Mouse (Mus musculus): ENCODE measurements around the gene Bach2. TPM values are rescaled to one million over a fixed set of nuclear protein-coding genes. Genes with fewer than 3 reads are reported as not detected.

The Bach2 gene
- polyA plus RNA-seq, 1 experiment, result 57.6 TPM

DNA sequence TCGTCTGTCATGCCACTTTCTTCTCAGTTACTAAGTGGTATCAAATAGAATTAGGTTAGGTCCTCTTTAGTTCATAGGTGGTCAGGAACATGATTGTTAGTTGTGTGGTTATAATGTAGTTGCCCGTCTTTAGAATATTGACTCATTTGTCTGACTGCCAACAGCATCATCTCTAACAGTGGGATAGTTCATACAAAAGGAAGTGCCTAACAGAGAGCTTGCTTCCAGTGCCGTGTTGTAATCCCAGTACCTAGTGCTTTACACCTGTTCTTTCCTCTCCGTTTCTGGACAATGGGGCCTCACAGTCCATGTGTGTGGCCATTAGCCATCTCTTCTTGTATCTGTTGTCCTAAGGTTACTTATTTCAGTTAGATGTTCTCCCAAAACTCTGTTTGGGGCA, 86.4 kb downstream of the Bach2 start:
- Histone ChIP-seq H3K4me1 (ENCODE audit: control insufficient read depth, insufficient read depth, low read length) (peaks cover 1% of the 10 kb centered on the region; the same call in 1 of the 2 replicates), H3K4me3 (replicated peaks; ENCODE audit: control insufficient read depth, low read depth, low read length) (no peak overlapping the region), H3K27ac (ENCODE audit: control insufficient read depth, insufficient read depth, low read depth, low read length, poor library complexity) (no peak overlapping the region)
- TF ChIP-seq POLR2A (IDR thresholded peaks at IDR 0.05; ENCODE audit: borderline replicate concordance, control insufficient read depth, low read depth, low read length) (no peak), CTCF (IDR thresholded peaks at IDR 0.05; ENCODE audit: control insufficient read depth, insufficient read depth, low read length) (no peak)
- 72% methylated on average over 4 of the region's 4 CpGs for WGBS

DNA sequence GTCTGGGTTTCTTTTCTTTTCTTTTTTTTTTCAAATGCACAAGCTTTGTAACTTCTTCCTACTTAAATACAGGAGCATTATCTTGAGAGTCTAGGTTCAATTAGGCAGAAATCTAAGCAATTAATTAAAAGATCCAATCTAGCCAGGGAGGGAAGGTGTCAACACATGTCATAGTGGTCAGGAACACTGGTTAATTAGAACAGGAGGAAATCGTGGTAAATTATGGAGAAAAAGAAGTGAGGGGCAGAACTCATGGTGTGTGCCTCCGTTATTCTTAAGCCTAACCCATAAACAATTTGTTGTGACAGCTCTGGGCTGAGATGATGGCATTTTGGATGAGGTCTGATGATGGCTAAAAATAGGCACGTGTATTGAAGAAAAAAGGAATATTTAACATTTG, 87.0 kb downstream of the Bach2 start:
- Histone ChIP-seq H3K27ac (ENCODE audit: control insufficient read depth, insufficient read depth, low read depth, low read length, poor library complexity) (no peak overlapping the region), H3K4me3 (replicated peaks; ENCODE audit: control insufficient read depth, low read depth, low read length) (no peak overlapping the region), H3K4me1 (ENCODE audit: control insufficient read depth, insufficient read depth, low read length) (peaks cover 1% of the 10 kb centered on the region; the same call in 1 of the 2 replicates)
- TF ChIP-seq POLR2A (IDR thresholded peaks at IDR 0.05; ENCODE audit: borderline replicate concordance, control insufficient read depth, low read depth, low read length) (no peak), CTCF (IDR thresholded peaks at IDR 0.05; ENCODE audit: control insufficient read depth, insufficient read depth, low read length) (no peak)
- 42% methylated on average over 3 of the region's 3 CpGs for WGBS

DNA sequence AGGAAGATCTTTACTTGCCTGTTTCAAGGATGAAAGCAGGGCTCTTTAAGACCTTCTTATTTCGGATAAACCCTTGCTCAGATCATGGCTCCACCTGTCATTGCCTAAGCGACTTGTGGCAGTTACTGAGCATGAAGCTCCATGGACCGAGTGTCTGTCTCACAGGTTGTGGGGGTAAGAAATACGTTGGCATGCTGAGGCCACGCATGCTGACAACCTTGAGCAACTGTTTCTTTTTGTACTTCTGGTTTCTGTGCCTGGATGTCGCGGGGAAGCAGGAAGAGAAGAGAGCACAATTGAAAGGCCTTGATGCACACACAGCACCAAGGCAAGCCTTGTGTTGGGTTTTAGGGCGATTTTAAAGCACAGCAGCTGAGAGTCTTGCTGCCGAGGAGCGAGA, 87.7 kb downstream of the Bach2 start:
- TF ChIP-seq CTCF (IDR thresholded peaks at IDR 0.05; ENCODE audit: control insufficient read depth, insufficient read depth, low read length) (no peak), POLR2A (IDR thresholded peaks at IDR 0.05; ENCODE audit: borderline replicate concordance, control insufficient read depth, low read depth, low read length) (no peak)
- Histone ChIP-seq H3K27ac (ENCODE audit: control insufficient read depth, insufficient read depth, low read depth, low read length, poor library complexity) (no peak overlapping the region), H3K4me1 (ENCODE audit: control insufficient read depth, insufficient read depth, low read length) (peaks cover 1% of the 10 kb centered on the region; the same call in 1 of the 2 replicates), H3K4me3 (replicated peaks; ENCODE audit: control insufficient read depth, low read depth, low read length) (no peak overlapping the region)
- WGBS, result 52% methylated on average over 10 of the region's 10 CpGs

DNA sequence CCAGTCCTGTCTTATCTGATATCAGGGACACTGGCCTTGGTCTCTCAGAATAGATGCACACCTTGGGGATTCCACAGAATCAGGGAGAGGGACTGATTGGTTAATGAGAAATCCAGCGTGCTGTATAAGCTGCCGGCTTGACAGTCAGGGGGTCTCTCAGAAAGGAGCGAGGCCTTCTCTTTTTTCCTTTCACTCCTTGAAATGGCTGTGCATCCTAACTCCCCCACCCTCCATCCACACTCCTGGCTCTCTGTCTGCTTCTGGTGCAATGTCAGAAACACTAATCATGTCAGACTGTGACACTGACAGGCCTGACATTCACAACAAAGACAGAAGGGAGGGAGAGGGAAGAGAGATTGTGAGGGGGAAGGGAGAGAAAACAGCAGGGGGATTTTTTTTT, 88.3 kb downstream of the Bach2 start:
- TF ChIP-seq POLR2A (IDR thresholded peaks at IDR 0.05; ENCODE audit: borderline replicate concordance, control insufficient read depth, low read depth, low read length), result no peak
- TF ChIP-seq CTCF (IDR thresholded peaks at IDR 0.05; ENCODE audit: control insufficient read depth, insufficient read depth, low read length), result no peak
- WGBS, result 91% methylated on average over 3 of the region's 3 CpGs
- H3K4me3 ChIP-seq (replicated peaks; ENCODE audit: control insufficient read depth, low read depth, low read length), result no peak overlapping the region

DNA sequence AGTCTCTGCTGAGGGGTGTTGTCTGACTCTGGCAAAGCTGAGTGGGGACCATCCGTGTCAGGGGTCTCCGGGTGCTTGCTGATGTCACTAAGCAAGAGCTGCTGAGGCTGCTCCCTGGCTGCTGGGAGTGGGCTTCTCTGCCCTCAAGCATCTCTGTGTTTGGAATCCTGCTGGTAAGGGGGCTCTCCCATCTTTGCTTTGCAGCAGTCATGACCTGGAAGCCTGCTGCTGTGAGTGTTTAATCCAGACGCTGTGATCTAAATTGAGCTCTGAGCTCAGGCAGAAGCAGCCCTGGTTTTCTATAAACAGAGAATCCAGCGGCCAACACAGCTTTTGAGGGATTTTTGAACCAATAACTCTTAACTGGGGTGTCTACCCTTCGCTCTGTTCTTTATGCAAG, 89.0 kb downstream of the Bach2 start:
- Histone ChIP-seq H3K27ac (ENCODE audit: control insufficient read depth, insufficient read depth, low read depth, low read length, poor library complexity) (no peak overlapping the region), H3K4me1 (ENCODE audit: control insufficient read depth, insufficient read depth, low read length) (peaks cover 1% of the 10 kb centered on the region; the same call in 1 of the 2 replicates), H3K4me3 (replicated peaks; ENCODE audit: control insufficient read depth, low read depth, low read length) (no peak overlapping the region)
- WGBS, result 71% methylated on average over 5 of the region's 5 CpGs
- TF ChIP-seq POLR2A (IDR thresholded peaks at IDR 0.05; ENCODE audit: borderline replicate concordance, control insufficient read depth, low read depth, low read length), result no peak
- TF ChIP-seq CTCF (IDR thresholded peaks at IDR 0.05; ENCODE audit: control insufficient read depth, insufficient read depth, low read length), result no peak

More for the DNA sequence above, 88.3 kb downstream of the Bach2 start:
- Histone ChIP-seq H3K27ac (ENCODE audit: control insufficient read depth, insufficient read depth, low read depth, low read length, poor library complexity) (no peak overlapping the region), H3K4me1 (ENCODE audit: control insufficient read depth, insufficient read depth, low read length) (peaks cover 1% of the 10 kb centered on the region; the same call in 1 of the 2 replicates)

DNA sequence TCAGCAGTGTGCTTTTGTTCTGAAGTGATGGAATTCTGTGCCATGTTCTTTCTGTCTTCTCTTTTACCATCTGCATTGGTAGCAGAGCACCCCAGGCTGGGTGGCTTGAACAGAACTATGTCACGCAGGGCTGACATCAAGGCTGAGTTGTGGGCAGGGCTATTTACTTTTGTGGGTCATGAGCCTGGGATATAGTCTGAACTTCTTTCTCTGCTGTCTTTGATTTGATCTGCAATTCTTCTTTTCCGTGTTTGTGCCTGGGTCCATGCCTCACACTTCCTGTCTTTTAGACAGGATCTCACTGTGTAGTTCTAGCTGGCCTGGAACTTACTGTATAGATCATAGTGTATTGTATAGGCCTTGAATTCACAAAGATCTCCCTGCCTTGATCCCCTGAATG, 90.0 kb downstream of the Bach2 start:
- no peak for TF ChIP-seq POLR2A (IDR thresholded peaks at IDR 0.05; ENCODE audit: borderline replicate concordance, control insufficient read depth, low read depth, low read length)
- TF ChIP-seq CTCF (IDR thresholded peaks at IDR 0.05; ENCODE audit: control insufficient read depth, insufficient read depth, low read length), result no peak
- Histone ChIP-seq H3K4me1 (ENCODE audit: control insufficient read depth, insufficient read depth, low read length) (peaks cover 1% of the 10 kb centered on the region; the same call in 1 of the 2 replicates), H3K27ac (ENCODE audit: control insufficient read depth, insufficient read depth, low read depth, low read length, poor library complexity) (no peak overlapping the region), H3K4me3 (replicated peaks; ENCODE audit: control insufficient read depth, low read depth, low read length) (no peak overlapping the region)
- WGBS, result 71% methylated on average over 2 of the region's 2 CpGs

DNA sequence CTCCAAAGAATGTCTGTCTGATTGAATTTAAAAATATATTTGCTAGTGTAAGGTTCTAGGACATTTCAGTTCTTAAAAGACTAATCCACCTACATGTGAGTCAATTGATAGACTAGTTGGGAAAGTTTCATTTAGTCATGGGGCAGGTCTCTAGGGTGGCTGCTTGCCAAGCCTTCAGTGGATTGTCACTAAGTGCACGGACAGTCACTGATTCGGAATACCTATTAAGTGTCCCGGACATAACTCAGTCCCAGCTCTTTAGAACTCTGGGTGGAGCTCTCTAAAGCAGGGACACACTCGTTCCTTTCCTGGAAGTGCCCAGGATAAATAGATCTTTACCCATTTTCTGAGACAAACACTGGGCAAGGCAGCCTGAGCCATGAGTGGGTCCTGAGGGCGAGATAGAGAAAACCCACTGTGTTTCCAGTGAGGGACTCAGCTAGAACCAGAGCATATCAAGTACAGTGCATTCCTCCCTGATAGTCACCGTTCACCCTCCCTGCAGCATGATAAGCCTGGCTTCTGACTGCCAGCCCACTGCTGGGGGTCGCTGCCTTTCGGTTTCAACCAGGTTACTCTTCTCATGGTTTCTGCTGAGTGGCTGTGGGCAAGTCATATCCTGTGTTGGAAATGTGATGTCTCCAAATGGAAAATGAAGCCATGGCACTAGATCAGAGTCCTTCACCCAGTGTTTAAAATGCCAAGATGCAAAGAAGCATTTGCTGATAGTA, 92.1 kb downstream of the Bach2 start:
- Histone ChIP-seq H3K4me1 (ENCODE audit: control insufficient read depth, insufficient read depth, low read length) (peaks cover 1% of the 10 kb centered on the region; the same call in 1 of the 2 replicates), H3K27ac (ENCODE audit: control insufficient read depth, insufficient read depth, low read depth, low read length, poor library complexity) (no peak overlapping the region), H3K4me3 (replicated peaks; ENCODE audit: control insufficient read depth, low read depth, low read length) (no peak overlapping the region)
- WGBS, result 64% methylated on average over 8 of the region's 8 CpGs
- TF ChIP-seq CTCF (IDR thresholded peaks at IDR 0.05; ENCODE audit: control insufficient read depth, insufficient read depth, low read length) (no peak), POLR2A (IDR thresholded peaks at IDR 0.05; ENCODE audit: borderline replicate concordance, control insufficient read depth, low read depth, low read length) (no peak)

DNA sequence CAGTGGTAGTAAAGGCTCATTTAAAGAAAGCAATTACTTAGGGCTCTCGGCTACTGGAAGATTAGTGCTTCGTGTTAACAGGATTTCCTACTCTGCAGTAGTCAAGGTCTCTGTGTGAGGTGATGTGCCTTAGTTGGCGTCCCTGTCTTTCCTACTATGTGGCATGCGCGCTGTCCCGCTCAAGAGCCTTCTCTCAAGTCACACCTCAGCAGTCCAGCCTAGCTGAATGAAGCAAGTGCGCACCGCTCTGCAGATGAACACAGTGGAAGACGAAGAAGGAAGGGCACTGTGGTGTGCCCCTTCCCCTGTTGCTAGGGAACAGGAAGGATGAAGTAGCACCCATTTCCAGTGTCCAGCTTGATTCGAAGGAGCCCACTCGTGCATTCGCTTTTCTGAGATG, 93.4 kb downstream of the Bach2 start:
- Histone ChIP-seq H3K4me3 (replicated peaks; ENCODE audit: control insufficient read depth, low read depth, low read length) (no peak overlapping the region), H3K4me1 (ENCODE audit: control insufficient read depth, insufficient read depth, low read length) (no peaks in the 10 kb centered on the region; the same call in 1 of the 2 replicates), H3K27ac (ENCODE audit: control insufficient read depth, insufficient read depth, low read depth, low read length, poor library complexity) (no peak overlapping the region)
- 86% methylated on average over 12 of the region's 12 CpGs for WGBS
- TF ChIP-seq CTCF (IDR thresholded peaks at IDR 0.05; ENCODE audit: control insufficient read depth, insufficient read depth, low read length), result no peak
- TF ChIP-seq POLR2A (IDR thresholded peaks at IDR 0.05; ENCODE audit: borderline replicate concordance, control insufficient read depth, low read depth, low read length), result no peak
